Mouse (Mus musculus): Measurements from ENCODE around the gene Pdia5. TPM values are rescaled to one million over a fixed set of nuclear protein-coding genes. Genes with fewer than 3 reads are reported as not detected.
A peak's percentile ranks its signal among the peaks of the same experiment; 100 is the strongest.

Gene Pdia5
- polyA plus RNA-seq, 1 experiment from 2014 or later = 12.4 TPM

DNA sequence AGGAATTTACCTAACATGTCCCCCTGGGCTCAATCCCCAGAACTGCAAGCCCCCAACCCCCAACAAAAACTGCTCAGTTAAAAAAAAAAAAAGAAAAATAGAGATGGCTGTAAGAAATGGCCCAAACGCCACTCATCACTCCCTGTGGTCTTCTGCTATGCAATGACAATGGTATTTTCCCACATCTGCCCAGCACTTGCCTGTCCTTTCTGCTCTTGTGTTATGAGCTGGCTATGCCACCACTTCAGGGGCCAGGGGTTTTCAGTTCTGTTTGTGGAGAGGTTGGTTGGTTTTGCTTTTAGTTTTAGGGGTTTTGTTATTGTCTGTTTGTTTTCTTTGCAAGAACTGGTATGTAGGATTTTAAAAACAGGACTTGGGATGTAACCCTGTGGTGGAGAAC, 13.4 kb downstream of the Pdia5 start:
- H3K9me3 ChIP-seq = no peaks in the 10 kb centered on the region
- H3K27me3 ChIP-seq (replicated peaks) = no peaks in the 10 kb centered on the region
- peaks cover 3% of the 10 kb centered on the region for H3K4me1 ChIP-seq
- H3K27ac ChIP-seq = no peak overlapping the region
- no peaks in the 10 kb centered on the region for H3K36me3 ChIP-seq (replicated peaks)
- no peak overlapping the region for H3K4me2 ChIP-seq
- 59% methylated on average over 1 of the region's 1 CpGs for WGBS
- H3K4me3 ChIP-seq = no peak overlapping the region
- no peak overlapping the region for H3K9ac ChIP-seq
- no peak for ATAC-seq (replicated peaks)

DNA sequence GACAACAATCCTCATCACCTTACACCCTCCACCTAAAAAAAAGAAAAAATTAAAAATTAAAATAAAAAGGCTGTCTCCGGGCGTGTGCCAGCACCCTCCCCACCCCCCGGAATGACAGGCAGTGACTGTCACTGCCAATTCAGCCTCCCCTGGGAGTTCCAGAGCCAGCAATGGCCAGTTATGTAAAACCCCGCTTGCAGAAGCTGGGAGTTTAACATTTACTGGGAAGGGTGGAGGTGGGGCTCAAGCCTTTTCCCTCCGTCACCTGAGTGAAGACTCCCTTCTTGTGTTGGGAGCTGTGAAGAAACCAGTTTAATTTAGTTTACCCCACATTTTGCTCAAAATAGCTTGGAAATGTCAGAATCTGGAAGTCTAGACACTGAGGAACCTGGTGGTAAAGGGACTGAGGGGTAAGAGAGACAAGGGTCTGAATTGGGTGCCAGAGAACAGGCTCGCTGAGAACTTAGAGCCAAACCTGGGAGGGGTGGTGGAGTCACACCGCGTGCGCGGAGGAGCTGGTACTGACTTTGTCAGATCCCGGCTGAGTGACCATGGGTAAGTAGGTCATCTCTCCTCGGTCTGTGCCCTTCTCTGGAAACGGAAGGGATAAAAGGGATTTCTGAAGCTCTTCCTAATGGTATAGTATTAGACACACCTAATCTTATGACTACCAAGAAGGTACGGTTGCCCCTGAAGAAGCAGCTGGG, 18.0 kb downstream of the Pdia5 start:
- no peak overlapping the region for H3K9ac ChIP-seq
- no peak for ATAC-seq (replicated peaks)
- H3K4me3 ChIP-seq = no peak overlapping the region
- H3K9me3 ChIP-seq = no peaks in the 10 kb centered on the region
- no peak overlapping the region for H3K4me2 ChIP-seq
- no peaks in the 10 kb centered on the region for H3K4me1 ChIP-seq
- WGBS = 87% methylated on average over 14 of the region's 14 CpGs
- H3K27ac ChIP-seq = no peak overlapping the region
- H3K36me3 ChIP-seq (replicated peaks) = no peaks in the 10 kb centered on the region
- no peaks in the 10 kb centered on the region for H3K27me3 ChIP-seq (replicated peaks)

DNA sequence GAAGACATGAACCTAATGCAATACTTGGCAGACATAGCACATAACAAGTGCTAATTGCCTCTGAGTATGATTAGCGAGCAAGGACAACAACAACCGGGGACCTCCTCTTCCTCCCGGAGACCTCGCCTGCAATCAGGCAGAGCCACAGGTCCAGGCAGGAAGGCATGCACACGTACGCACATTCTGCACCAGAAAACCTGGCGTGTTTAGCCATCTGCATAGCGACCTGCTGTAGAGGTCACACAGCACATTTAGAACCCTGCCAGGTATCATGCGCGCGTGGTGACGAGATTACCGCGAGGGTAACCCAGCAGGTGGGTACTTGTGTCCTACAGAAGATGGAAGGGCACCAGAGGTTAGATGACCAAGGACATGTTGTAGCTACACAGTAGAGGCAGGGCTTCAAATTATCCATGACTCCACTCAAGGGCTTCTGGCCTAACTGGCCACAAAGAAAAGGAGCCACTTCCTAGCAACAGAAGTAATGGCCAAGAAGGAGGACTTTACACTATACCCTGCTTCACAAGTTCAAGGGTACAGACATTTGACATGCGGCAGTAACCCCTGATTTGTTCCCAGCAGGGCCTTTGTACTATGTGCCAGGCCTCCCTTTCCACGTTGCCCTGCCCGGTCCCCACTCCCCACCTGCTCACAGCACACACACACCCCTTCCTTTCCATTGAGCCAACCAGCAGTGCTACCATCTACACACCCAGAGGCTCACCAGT, 18.7 kb downstream of the Pdia5 start:
- ATAC-seq (replicated peaks) = no peak
- Histone ChIP-seq H3K4me2 (no peak overlapping the region), H3K9me3 (no peaks in the 10 kb centered on the region), H3K27me3 (replicated peaks) (no peaks in the 10 kb centered on the region), H3K9ac (no peak overlapping the region), H3K36me3 (replicated peaks) (no peaks in the 10 kb centered on the region), H3K4me3 (no peak overlapping the region), H3K27ac (no peak overlapping the region), H3K4me1 (no peaks in the 10 kb centered on the region)
- WGBS = 85% methylated on average over 17 of the region's 17 CpGs

DNA sequence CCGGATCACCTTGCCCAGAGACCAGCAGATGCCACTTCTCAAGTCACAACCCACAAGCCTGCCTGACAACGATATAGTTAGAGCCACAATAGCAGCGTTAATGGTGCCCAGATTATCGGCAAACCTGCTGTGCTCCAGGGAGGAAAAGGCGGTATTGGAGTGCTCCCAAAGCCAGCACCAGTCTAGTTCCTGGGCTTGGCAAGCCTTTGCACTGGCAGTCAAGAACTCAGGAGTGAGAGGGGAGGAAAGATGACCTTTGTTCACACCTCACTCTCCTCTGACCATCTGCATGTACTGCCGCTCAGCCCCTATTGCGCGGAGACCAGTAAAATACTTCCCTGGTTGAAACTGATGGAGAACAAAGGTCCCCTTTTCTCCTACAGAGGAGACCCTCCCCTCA, 19.7 kb downstream of the Pdia5 start:
- no peak for ATAC-seq (replicated peaks)
- 80% methylated on average over 8 of the region's 8 CpGs for WGBS

DNA sequence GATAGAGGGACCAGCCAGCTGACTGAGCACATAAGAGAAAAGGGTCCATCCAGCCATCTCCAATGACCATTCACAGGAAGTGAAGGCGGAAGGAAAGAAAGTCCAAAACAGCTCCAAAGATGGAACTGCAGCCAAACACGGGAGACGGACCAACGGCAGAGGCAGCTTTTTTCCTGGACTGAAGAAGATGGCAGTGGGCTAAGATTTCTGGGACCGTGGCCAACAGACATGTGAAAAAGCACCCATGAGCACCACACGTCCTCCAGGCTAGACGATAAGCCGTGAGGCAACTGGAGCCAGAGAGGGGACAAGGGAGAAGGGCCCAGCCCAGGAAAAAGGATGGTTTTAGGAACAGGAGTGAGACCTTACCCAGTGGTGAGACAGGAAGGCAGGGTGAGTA, 20.6 kb downstream of the Pdia5 start:
- Histone ChIP-seq H3K36me3 (replicated peaks) (no peaks in the 10 kb centered on the region), H3K4me3 (no peak overlapping the region), H3K27ac (no peak overlapping the region), H3K9me3 (no peaks in the 10 kb centered on the region), H3K4me1 (peaks cover 2% of the 10 kb centered on the region), H3K9ac (no peak overlapping the region), H3K27me3 (replicated peaks) (no peaks in the 10 kb centered on the region), H3K4me2 (no peak overlapping the region)
- ATAC-seq (replicated peaks) = no peak
- WGBS = 72% methylated on average over 8 of the region's 8 CpGs

More for the DNA sequence above, 19.7 kb downstream of the Pdia5 start:
- Histone ChIP-seq H3K9me3 (no peaks in the 10 kb centered on the region), H3K9ac (no peak overlapping the region), H3K4me1 (no peaks in the 10 kb centered on the region), H3K27ac (no peak overlapping the region), H3K4me2 (no peak overlapping the region), H3K27me3 (replicated peaks) (no peaks in the 10 kb centered on the region), H3K4me3 (no peak overlapping the region), H3K36me3 (replicated peaks) (no peaks in the 10 kb centered on the region)

DNA sequence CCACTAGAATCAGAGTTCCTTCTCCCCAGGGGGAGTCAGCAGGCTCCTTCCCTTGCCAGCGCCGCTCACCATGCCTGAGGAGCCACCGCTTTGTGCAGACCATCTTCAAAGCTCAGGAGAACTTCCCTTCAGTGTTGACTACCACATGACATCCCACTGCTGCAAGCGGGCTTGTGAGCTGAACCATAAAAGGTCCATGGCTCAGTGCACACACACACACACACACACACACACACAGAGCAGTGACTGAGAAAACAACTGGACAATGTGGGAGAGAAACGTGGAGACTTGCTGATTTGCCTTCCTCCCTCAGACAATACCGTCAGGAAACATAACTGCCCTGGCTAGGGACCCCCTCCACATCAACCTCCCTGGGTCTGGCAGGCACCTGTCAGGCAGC, 21.7 kb downstream of the Pdia5 start:
- Histone ChIP-seq H3K4me1 (peaks cover 9% of the 10 kb centered on the region), H3K36me3 (replicated peaks) (no peaks in the 10 kb centered on the region), H3K9ac (no peak overlapping the region), H3K27ac (no peak overlapping the region), H3K4me2 (no peak overlapping the region), H3K27me3 (replicated peaks) (no peaks in the 10 kb centered on the region), H3K9me3 (no peaks in the 10 kb centered on the region), H3K4me3 (no peak overlapping the region)
- WGBS = 71% methylated on average over 6 of the region's 6 CpGs
- ATAC-seq (replicated peaks) = no peak

DNA sequence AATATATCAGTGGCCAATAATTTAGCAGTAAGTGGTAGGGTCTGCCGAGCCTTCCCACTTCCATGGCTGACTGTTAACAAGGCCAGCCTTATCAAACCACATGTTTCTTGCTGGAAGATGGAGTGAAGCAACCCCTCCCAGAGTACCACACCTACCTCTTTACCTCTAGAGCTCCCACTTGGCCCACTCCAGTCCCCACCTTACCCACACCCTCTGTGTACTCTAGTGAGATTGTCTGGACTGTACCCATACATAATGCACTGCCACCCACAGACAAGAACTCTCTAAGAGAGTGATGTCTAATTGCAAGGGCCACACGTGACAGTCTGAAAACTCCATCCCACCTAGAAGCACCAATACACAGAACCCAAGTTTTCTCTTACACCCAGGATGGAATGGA, 23.6 kb downstream of the Pdia5 start:
- Histone ChIP-seq H3K4me3 (no peak overlapping the region), H3K4me2 (no peak overlapping the region), H3K27ac (no peak overlapping the region), H3K36me3 (replicated peaks) (no peaks in the 10 kb centered on the region), H3K4me1 (peaks cover 9% of the 10 kb centered on the region), H3K9me3 (no peaks in the 10 kb centered on the region), H3K9ac (no peak overlapping the region), H3K27me3 (replicated peaks) (no peaks in the 10 kb centered on the region)
- 93% methylated on average over 2 of the region's 2 CpGs for WGBS
- ATAC-seq (replicated peaks) = no peak

DNA sequence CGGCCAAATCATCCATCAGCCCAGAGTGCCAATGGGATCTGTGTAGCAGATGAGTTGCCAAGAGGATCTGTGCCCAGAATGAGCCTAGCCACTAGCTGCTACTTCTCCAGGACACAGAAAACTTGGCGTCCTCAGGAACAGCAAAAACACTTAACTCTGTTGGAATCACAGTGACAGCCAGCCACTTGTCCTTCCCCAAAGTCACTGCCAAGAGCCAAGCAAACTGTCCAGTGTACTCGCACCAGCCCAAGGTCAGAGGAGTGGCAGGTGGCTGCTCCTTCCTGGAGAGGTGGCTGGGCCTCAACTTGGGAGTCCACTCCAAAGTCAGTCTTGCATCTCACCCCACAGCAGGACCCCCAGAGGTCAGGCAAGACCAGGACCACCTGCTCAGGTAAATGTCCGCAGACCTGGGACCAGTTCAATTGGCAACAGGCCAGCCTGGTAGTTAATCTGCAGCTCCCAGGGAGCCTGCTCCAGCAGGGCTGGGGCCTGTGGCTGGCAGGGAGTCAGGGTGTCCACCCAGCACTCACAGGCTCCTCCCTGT, 24.8 kb downstream of the Pdia5 start:
- Histone ChIP-seq H3K4me2 (no peak overlapping the region), H3K9me3 (no peaks in the 10 kb centered on the region), H3K27me3 (replicated peaks) (no peaks in the 10 kb centered on the region), H3K4me3 (no peak overlapping the region), H3K27ac (no peak overlapping the region), H3K9ac (no peak overlapping the region), H3K36me3 (replicated peaks) (no peaks in the 10 kb centered on the region), H3K4me1 (peaks cover 9% of the 10 kb centered on the region)
- WGBS = 72% methylated on average over 4 of the region's 4 CpGs
- no peak for ATAC-seq (replicated peaks)

DNA sequence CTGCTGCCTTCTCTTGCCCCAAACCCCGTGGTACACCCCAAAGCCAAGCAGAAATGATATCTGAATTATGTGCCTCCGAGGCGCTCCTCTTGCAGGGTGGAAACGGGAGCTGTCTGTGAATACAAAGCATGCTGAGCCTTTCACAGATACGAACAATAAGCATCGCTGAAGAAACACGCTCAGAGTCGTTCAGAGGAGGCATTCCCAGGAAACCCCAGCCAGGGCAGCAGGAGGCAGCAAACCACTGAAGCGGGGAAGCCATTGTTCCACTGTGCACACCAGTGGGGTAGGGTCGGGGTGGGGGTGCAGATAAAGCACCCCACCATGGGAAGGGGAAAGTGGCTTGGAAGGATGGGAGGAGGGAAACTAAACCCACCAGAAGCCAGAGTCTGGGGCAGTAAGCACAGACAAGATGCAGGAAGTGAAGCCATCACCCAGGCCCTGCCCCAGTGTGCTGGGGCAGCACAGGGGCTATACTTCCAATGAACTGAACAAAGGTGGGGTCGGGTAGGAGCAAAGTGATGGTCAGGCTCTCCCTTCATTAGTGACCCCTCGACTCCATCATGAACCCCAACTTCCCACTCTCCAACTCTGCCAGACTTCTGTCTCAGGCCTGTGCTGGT, 25.9 kb downstream of the Pdia5 start:
- 11% methylated on average over 12 of the region's 12 CpGs for WGBS
- peak overlapping the region; percentile 60; the same call in 1 of the 2 replicates for H3K27ac ChIP-seq
- H3K36me3 ChIP-seq (replicated peaks) = no peaks in the 10 kb centered on the region
- peaks cover 9% of the 10 kb centered on the region for H3K4me1 ChIP-seq
- no peaks in the 10 kb centered on the region for H3K27me3 ChIP-seq (replicated peaks)
- H3K9ac ChIP-seq = no peak overlapping the region
- no peak overlapping the region for H3K4me3 ChIP-seq
- H3K9me3 ChIP-seq = no peaks in the 10 kb centered on the region
- no peak overlapping the region for H3K4me2 ChIP-seq
- ATAC-seq (replicated peaks) = peak; percentile 71

DNA sequence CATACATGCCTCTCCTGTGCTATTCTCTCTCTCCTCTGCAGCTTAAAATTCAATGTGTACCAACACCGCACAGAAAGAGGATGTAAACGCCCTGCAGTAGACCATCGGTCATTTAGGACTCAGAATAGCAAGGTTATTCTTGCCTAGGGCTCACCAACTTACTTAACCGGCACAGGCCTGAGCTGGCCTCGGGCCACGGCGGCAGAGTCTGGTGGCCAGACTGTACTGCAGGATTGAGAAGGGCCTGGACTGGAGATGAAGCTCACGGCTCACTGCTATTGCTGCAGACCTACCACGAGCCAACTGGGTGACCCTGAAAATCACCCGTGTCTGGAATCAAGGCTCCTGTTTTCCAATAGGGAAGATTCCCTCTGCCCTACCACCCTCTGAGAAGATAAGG, 27.0 kb downstream of the Pdia5 start:
- Histone ChIP-seq H3K9ac (no peak overlapping the region), H3K36me3 (replicated peaks) (no peaks in the 10 kb centered on the region), H3K4me1 (peaks cover 9% of the 10 kb centered on the region), H3K4me2 (no peak overlapping the region), H3K27ac (no peak overlapping the region), H3K27me3 (replicated peaks) (no peaks in the 10 kb centered on the region), H3K4me3 (no peak overlapping the region), H3K9me3 (no peaks in the 10 kb centered on the region)
- 86% methylated on average over 10 of the region's 10 CpGs for WGBS
- no peak for ATAC-seq (replicated peaks)

DNA sequence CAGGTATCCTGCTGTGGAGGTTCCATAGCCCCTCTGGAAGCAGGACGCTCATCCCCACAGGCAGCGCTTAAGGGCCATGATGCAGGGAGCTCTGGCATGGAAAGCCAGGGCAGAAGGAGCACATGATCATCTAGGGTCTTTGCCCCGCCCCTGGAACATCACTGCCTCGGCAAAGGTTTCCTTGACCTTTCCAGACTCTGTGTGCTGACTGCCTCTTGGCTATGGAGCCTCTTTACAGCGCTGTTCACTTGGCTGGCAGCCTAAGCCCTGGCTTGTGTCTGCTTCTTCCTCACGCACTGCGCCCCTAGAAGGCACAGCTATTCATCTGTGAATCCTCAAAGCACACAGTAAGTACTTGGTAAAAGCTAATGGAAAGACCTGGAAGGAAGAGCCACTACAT, 27.7 kb downstream of the Pdia5 start:
- Histone ChIP-seq H3K36me3 (replicated peaks) (no peaks in the 10 kb centered on the region), H3K27me3 (replicated peaks) (no peaks in the 10 kb centered on the region), H3K27ac (no peak overlapping the region), H3K9ac (no peak overlapping the region), H3K4me1 (peaks cover 9% of the 10 kb centered on the region), H3K4me3 (no peak overlapping the region), H3K9me3 (no peaks in the 10 kb centered on the region), H3K4me2 (no peak overlapping the region)
- 75% methylated on average over 7 of the region's 7 CpGs for WGBS
- no peak for ATAC-seq (replicated peaks)

DNA sequence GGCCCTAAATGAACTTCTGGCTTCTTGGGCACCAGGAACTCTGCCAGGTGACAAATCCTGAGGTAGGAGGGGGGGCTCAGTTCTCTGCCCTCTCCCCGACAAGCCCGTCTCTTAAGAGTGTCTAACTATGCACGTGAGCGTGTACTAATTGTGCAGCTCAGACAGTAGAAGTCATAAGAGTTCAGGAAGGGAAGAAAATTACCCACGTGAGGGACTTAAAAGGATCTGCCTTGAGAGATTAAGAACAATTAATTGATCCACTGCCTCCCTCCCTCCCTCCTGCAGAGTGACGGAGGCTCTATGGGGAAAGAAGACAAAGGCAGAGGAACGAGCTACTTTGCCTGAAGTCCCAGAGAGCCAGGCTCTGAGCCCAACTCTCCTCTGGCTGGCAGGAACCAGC, 31.1 kb downstream of the Pdia5 start:
- 30% methylated on average over 7 of the region's 7 CpGs for WGBS
- Histone ChIP-seq H3K36me3 (replicated peaks) (no peaks in the 10 kb centered on the region), H3K9ac (no peak overlapping the region), H3K27me3 (replicated peaks) (no peaks in the 10 kb centered on the region), H3K9me3 (no peaks in the 10 kb centered on the region), H3K4me2 (no peak overlapping the region), H3K27ac (no peak overlapping the region), H3K4me1 (peaks cover 2% of the 10 kb centered on the region), H3K4me3 (no peak overlapping the region)
- no peak for ATAC-seq (replicated peaks)

Data from midbrain, embryonic 15.5 days (tissue).